Mouse (Mus musculus) forebrain, embryonic 14.5 days (tissue): ENCODE results near the gene Tmem26. TPM values are rescaled to one million over a fixed set of nuclear protein-coding genes. Genes with fewer than 3 reads are reported as not detected.

Experiments
- ATAC-seq: fragments of 200-750 bp; cut with Nextera tagmentation; 2 replicates; pipeline ENCODE4 v1.8.0; 2017; ENCODE audit warnings: mild to moderate bottlenecking, moderate library complexity
- DNase-seq: peaks from one replicate; pipeline ENCODE4 v3.0.0-alpha.2; 2015; ENCODE audit warnings: low spot score
- H3K27ac ChIP-seq: fragments of 300-500 bp; sonication (generic); 2 replicates; pipeline ENCODE4 v1.5.1; 2014; ENCODE audit warnings: low read depth, mild to moderate bottlenecking, control low read depth, low read length, moderate library complexity
- H3K27me3 ChIP-seq: fragments of 300-500 bp; sonication (generic); replicated peaks from 2 replicates; pipeline ENCODE4 v1.6.1; 2014; ENCODE audit warnings: low read length, control low read depth, mixed read lengths; ENCODE audit not compliant: control insufficient read depth, insufficient read depth
- H3K36me3 ChIP-seq: fragments of 300-500 bp; sonication (generic); 2 replicates; pipeline ENCODE4 v1.6.1; 2014; ENCODE audit warnings: low read length, control low read depth; ENCODE audit not compliant: control insufficient read depth, insufficient read depth
- H3K4me1 ChIP-seq: fragments of 300-500 bp; sonication (generic); 2 replicates; pipeline ENCODE4 v1.6.1; 2014; ENCODE audit warnings: antibody characterized with exemption, low read length, control low read depth; ENCODE audit not compliant: control insufficient read depth, insufficient read depth
- H3K4me2 ChIP-seq: fragments of 300-500 bp; sonication (generic); 2 replicates; pipeline ENCODE4 v1.6.1; 2014; ENCODE audit warnings: mild to moderate bottlenecking, control low read depth, low read length
- H3K4me3 ChIP-seq: fragments of 300-500 bp; sonication (generic); 2 replicates; pipeline ENCODE4 v1.5.1; 2014; ENCODE audit warnings: low read depth, low read length, control low read depth
- H3K9ac ChIP-seq: fragments of 300-500 bp; sonication (generic); 2 replicates; pipeline ENCODE4 v1.6.1; 2014; ENCODE audit warnings: mild to moderate bottlenecking, low read length, control low read depth, moderate library complexity
- H3K9me3 ChIP-seq: fragments of 300-500 bp; sonication (generic); replicated peaks from 2 replicates; pipeline ENCODE4 v1.6.1; 2016; ENCODE audit warnings: low read length, control low read depth, mixed read lengths; ENCODE audit not compliant: control insufficient read depth
- WGBS: fragments of 180-500 bp; shearing (Covaris S2); extraction: QIAGEN DNeasy Blood & Tissue Kit; methylation state at CpG from one replicate; pipeline ENCODE4 v1.1.7; 2014; 5-methylcytosine and 5-hydroxymethylcytosine counted together
- polyA plus RNA-seq: library from polyadenylated mRNA; unstranded; fragments of >200 nt; fragmentation: Nextera tagmentation; extraction: Ambion mirVana; gene quantifications from 2 replicates; pipeline ENCODE4 v1.2.1, GENCODE M21; 2014

The Tmem26 gene
- polyA plus RNA-seq, 1 experiment from 2014 or later = 2.7 TPM

- no peak for DNase-seq
- 81% methylated on average over 3 of the region's 3 CpGs for WGBS
- no peak overlapping the region for H3K9ac ChIP-seq
Measured at GRCm38 (mm10) chr10:68707014-68707852, 16.2 kb upstream of the Tmem26 start.

GRCm38 (mm10) chr10:68712926-68713325 lies 10.5 kb upstream of the Tmem26 start:
- Histone ChIP-seq H3K9ac (no peak overlapping the region), H3K27me3 (no peaks in the 10 kb centered on the region), H3K4me1 (no peaks in the 10 kb centered on the region), H3K4me3 (no peak overlapping the region), H3K36me3 (no peaks in the 10 kb centered on the region), H3K27ac (no peak overlapping the region), H3K4me2 (no peak overlapping the region), H3K9me3 (0 out of 2 replicates have a peak, but pooled peaks cover under 1% of the 10 kb centered on the region)
- no peak for DNase-seq
- 73% methylated on average over 2 of the region's 2 CpGs for WGBS
- no peak for ATAC-seq

More at GRCm38 (mm10) chr10:68707014-68707852, 16.2 kb upstream of the Tmem26 start:
- Histone ChIP-seq H3K4me3 (no peak overlapping the region), H3K4me2 (no peak overlapping the region), H3K27ac (no peak overlapping the region), H3K4me1 (no peaks in the 10 kb centered on the region), H3K36me3 (no peaks in the 10 kb centered on the region), H3K9me3 (0 out of 2 replicates have a peak, but pooled peaks cover 4% of the 10 kb centered on the region), H3K27me3 (no peaks in the 10 kb centered on the region)
- no peak for ATAC-seq

- Histone ChIP-seq H3K27me3 (no peaks in the 10 kb centered on the region), H3K4me2 (no peak overlapping the region), H3K36me3 (no peaks in the 10 kb centered on the region), H3K9me3 (no peaks in the 10 kb centered on the region), H3K4me3 (no peak overlapping the region), H3K9ac (no peak overlapping the region), H3K27ac (no peak overlapping the region), H3K4me1 (no peaks in the 10 kb centered on the region)
- ATAC-seq = no peak
- DNase-seq = no peak
- 82% methylated on average over 3 of the region's 3 CpGs for WGBS
Measured at GRCm38 (mm10) chr10:68714302-68714701, 9.1 kb upstream of the Tmem26 start.

- H3K36me3 ChIP-seq = no peaks in the 10 kb centered on the region
- no peaks in the 10 kb centered on the region for H3K4me1 ChIP-seq
- H3K4me3 ChIP-seq = no peak overlapping the region
- no peak overlapping the region for H3K4me2 ChIP-seq
- H3K27ac ChIP-seq = no peak overlapping the region
- no peak for DNase-seq
- no peaks in the 10 kb centered on the region for H3K27me3 ChIP-seq
- ATAC-seq = no peak
- H3K9ac ChIP-seq = no peak overlapping the region
- WGBS = 89% methylated on average over 3 of the region's 3 CpGs
- no peaks in the 10 kb centered on the region for H3K9me3 ChIP-seq
Measured at GRCm38 (mm10) chr10:68715396-68715795, 8.1 kb upstream of the Tmem26 start.

GRCm38 (mm10) chr10:68718375-68718774 lies 5.1 kb upstream of the Tmem26 start:
- DNase-seq = no peak
- H3K27me3 ChIP-seq = no peaks in the 10 kb centered on the region
- H3K9ac ChIP-seq = no peak overlapping the region
- no peaks in the 10 kb centered on the region for H3K36me3 ChIP-seq
- H3K4me1 ChIP-seq = no peaks in the 10 kb centered on the region; the same call in 1 of the 2 replicates
- H3K4me3 ChIP-seq = no peak overlapping the region
- H3K4me2 ChIP-seq = no peak overlapping the region
- WGBS = 80% methylated on average over 3 of the region's 3 CpGs
- H3K9me3 ChIP-seq = no peaks in the 10 kb centered on the region
- no peak overlapping the region for H3K27ac ChIP-seq
- no peak for ATAC-seq

GRCm38 (mm10) chr10:68720887-68721400 lies 2.5 kb upstream of the Tmem26 start:
- 64% methylated on average over 5 of the region's 5 CpGs for WGBS
- Histone ChIP-seq H3K4me1 (peaks cover 4% of the 10 kb centered on the region), H3K4me2 (no peak overlapping the region), H3K27me3 (no peaks in the 10 kb centered on the region), H3K4me3 (no peak overlapping the region), H3K9ac (no peak overlapping the region), H3K27ac (no peak overlapping the region), H3K9me3 (no peaks in the 10 kb centered on the region), H3K36me3 (no peaks in the 10 kb centered on the region)
- DNase-seq (no peak), ATAC-seq (no peak)

- Histone ChIP-seq H3K4me1 (peaks cover 4% of the 10 kb centered on the region), H3K27me3 (no peaks in the 10 kb centered on the region), H3K27ac (no peak overlapping the region), H3K36me3 (no peaks in the 10 kb centered on the region), H3K4me2 (peak overlapping the region; percentile 84), H3K9ac (no peak overlapping the region), H3K9me3 (no peaks in the 10 kb centered on the region), H3K4me3 (0 out of 2 replicates have a peak overlapping the region, but pooled peaks have one; percentile 42)
- 39% methylated on average over 7 of the region's 7 CpGs for WGBS
- no peak for DNase-seq
- no peak for ATAC-seq
Measured at GRCm38 (mm10) chr10:68723015-68723414, 431 bp upstream of the Tmem26 start.

GRCm38 (mm10) chr10:68724361-68724720 lies 895 bp downstream of the Tmem26 start:
- WGBS = 0% methylated on average over 11 of the region's 11 CpGs
- Histone ChIP-seq H3K9me3 (no peaks in the 10 kb centered on the region), H3K4me2 (peak overlapping the region; percentile 84), H3K4me3 (peak overlapping the region; percentile 42), H3K36me3 (no peaks in the 10 kb centered on the region), H3K27ac (no peak overlapping the region), H3K4me1 (peaks cover 4% of the 10 kb centered on the region), H3K9ac (peak overlapping the region; percentile 52), H3K27me3 (no peaks in the 10 kb centered on the region)
- peak; percentile 34 for DNase-seq
- ATAC-seq = peak; percentile 72

GRCm38 (mm10) chr10:68727464-68727863 lies 4.0 kb downstream of the Tmem26 start:
- DNase-seq = no peak
- H3K4me3 ChIP-seq = no peak overlapping the region
- peaks cover 4% of the 10 kb centered on the region for H3K4me1 ChIP-seq
- ATAC-seq = no peak
- no peak overlapping the region for H3K9ac ChIP-seq
- H3K4me2 ChIP-seq = no peak overlapping the region
- H3K9me3 ChIP-seq = no peaks in the 10 kb centered on the region
- no peak overlapping the region for H3K27ac ChIP-seq
- WGBS = 75% methylated on average over 5 of the region's 5 CpGs
- H3K36me3 ChIP-seq = no peaks in the 10 kb centered on the region
- H3K27me3 ChIP-seq = no peaks in the 10 kb centered on the region
